Mouse (Mus musculus) ES-E14 (cell line): Measurements from ENCODE around the gene Dync1i2. TPM values are rescaled to one million over a fixed set of nuclear protein-coding genes. Genes with fewer than 3 reads are reported as not detected.

Experiments
- DNase-seq: peaks from one replicate; pipeline ENCODE4 v3.0.0-alpha.2; 2013; ENCODE audit warnings: low read depth, low spot score
- H3K27ac ChIP-seq: 2 replicates; pipeline ENCODE4 v1.5.1; 2012; ENCODE audit warnings: low read depth, mild to moderate bottlenecking, low read length, moderate library complexity, mixed read lengths; ENCODE audit not compliant: poor library complexity, insufficient read depth, severe bottlenecking
- H3K36me3 ChIP-seq: 2 replicates; pipeline ENCODE4 v1.6.1; 2012; ENCODE audit warnings: mild to moderate bottlenecking, low read length, moderate library complexity, mixed read lengths; ENCODE audit not compliant: control insufficient read depth, poor library complexity, insufficient read depth, severe bottlenecking
- H3K4me1 ChIP-seq, 2 experiments: fragments of 150-350 bp in 1 of 2; sonication (generic) in 1 of 2; 2 replicates each; pipeline ENCODE4 v1.6.1; 2012; ENCODE audit warnings: low read length in 2 of 2, mild to moderate bottlenecking in 1 of 2, mixed read lengths in 1 of 2; ENCODE audit not compliant: control insufficient read depth in 2 of 2, insufficient read depth in 2 of 2, poor library complexity in 1 of 2
- H3K4me3 ChIP-seq, 2 experiments: fragments of 150-350 bp in 1 of 2; sonication (generic) in 1 of 2; 2 replicates each; pipeline ENCODE4 v1.5.1; 2012; ENCODE audit warnings: low read length in 2 of 2, low read depth in 1 of 2, mild to moderate bottlenecking in 1 of 2, mixed read lengths in 1 of 2; ENCODE audit not compliant: insufficient read depth in 1 of 2, poor library complexity in 1 of 2, severe bottlenecking in 1 of 2
- H3K9ac ChIP-seq: 2 replicates; pipeline ENCODE4 v1.6.1; 2012; ENCODE audit warnings: low read depth, mild to moderate bottlenecking, low read length, mixed read lengths; ENCODE audit not compliant: poor library complexity, insufficient read depth, severe bottlenecking
- H3K9me3 ChIP-seq: fragments of 150-350 bp; sonication (generic); 2 replicates; pipeline ENCODE4 v1.6.1; 2012; ENCODE audit warnings: low read depth, mild to moderate bottlenecking, low read length; ENCODE audit not compliant: control insufficient read depth, insufficient read depth
- CHD2 ChIP-seq: IDR thresholded peaks from 2 replicates; pipeline ENCODE4 v1.6.1; 2014; ENCODE audit warnings: mild to moderate bottlenecking, low read depth, low read length, inconsistent platforms
- HCFC1 ChIP-seq: IDR thresholded peaks from 2 replicates; pipeline ENCODE4 v1.6.1; 2012; ENCODE audit warnings: low read length, inconsistent platforms, borderline replicate concordance; ENCODE audit not compliant: insufficient read depth
- MAFK ChIP-seq: IDR thresholded peaks from 2 replicates; pipeline ENCODE4 v1.6.1; 2014; ENCODE audit warnings: mild to moderate bottlenecking, low read depth, low read length, inconsistent platforms; ENCODE audit not compliant: insufficient read depth
- ZC3H11A ChIP-seq: IDR thresholded peaks from 2 replicates; pipeline ENCODE4 v1.6.1; 2012; ENCODE audit warnings: low read depth, mild to moderate bottlenecking, inconsistent platforms, low read length, borderline replicate concordance
- ZNF384 ChIP-seq: IDR thresholded peaks from 2 replicates; pipeline ENCODE4 v1.6.1; 2012; ENCODE audit warnings: low read depth, low read length, inconsistent platforms
- in situ Hi-C, 2 experiments: fragments of 600-800 bp; cut with MboI; formaldehyde crosslinking; loops; one replicate each; pipeline ENCODE4 v1.15.1; 2025; ENCODE audit warnings: low sequenced_read_pairs in 2 of 2, inconsistent platforms in 1 of 2; ENCODE audit not compliant: unreplicated experiment in 2 of 2
- total RNA-seq: library from RNA; depleted of rRNA; stranded (reverse); fragments of 300-350 nt; gene quantifications from 2 replicates; pipeline ENCODE4 v1.2.3, GENCODE M21; 2012

The Dync1i2 gene
- total RNA-seq, 1 experiment = 38.6 TPM

- H3K36me3 ChIP-seq = peaks cover 4% of the 10 kb centered on the region
- no peaks in the 10 kb centered on the region for H3K4me1 ChIP-seq
- TF ChIP-seq ZC3H11A (no peak), MAFK (no peak), CHD2 (no peak), HCFC1 (no peak), ZNF384 (no peak)
- no peaks in the 10 kb centered on the region for H3K9me3 ChIP-seq
- H3K4me3 ChIP-seq = no peak overlapping the region
- H3K9ac ChIP-seq = no peak overlapping the region
- in situ Hi-C loops = no loop called here
- DNase-seq = no peak
- H3K27ac ChIP-seq = no peak overlapping the region
Observed at GRCm38 (mm10) chr2:71231951-71232350, 20.4 kb downstream of the Dync1i2 start.

- in situ Hi-C loops = no loop called here
- no peaks in the 10 kb centered on the region for H3K9me3 ChIP-seq
- no peaks in the 10 kb centered on the region for H3K4me1 ChIP-seq
- H3K36me3 ChIP-seq = peaks cover 4% of the 10 kb centered on the region
- no peak for DNase-seq
- H3K4me3 ChIP-seq = no peak overlapping the region
- TF ChIP-seq ZC3H11A = no peak
- TF ChIP-seq CHD2 = no peak
- no peak for TF ChIP-seq ZNF384
- no peak for TF ChIP-seq HCFC1
- TF ChIP-seq MAFK = no peak
- H3K9ac ChIP-seq = no peak overlapping the region
- H3K27ac ChIP-seq = no peak overlapping the region
Observed at GRCm38 (mm10) chr2:71232976-71233375, 21.5 kb downstream of the Dync1i2 start.

GRCm38 (mm10) chr2:71235420-71235819 lies 23.9 kb downstream of the Dync1i2 start:
- H3K27ac ChIP-seq = no peak overlapping the region
- DNase-seq = no peak
- H3K4me1 ChIP-seq = no peaks in the 10 kb centered on the region
- H3K4me3 ChIP-seq = no peak overlapping the region
- TF ChIP-seq HCFC1 (no peak), ZNF384 (no peak), ZC3H11A (no peak), MAFK (no peak), CHD2 (no peak)
- in situ Hi-C loops = no loop called here
- H3K9me3 ChIP-seq = no peaks in the 10 kb centered on the region
- H3K36me3 ChIP-seq = peaks cover 3% of the 10 kb centered on the region; the same call in 1 of the 2 replicates
- no peak overlapping the region for H3K9ac ChIP-seq

- peaks cover 3% of the 10 kb centered on the region; the same call in 1 of the 2 replicates for H3K36me3 ChIP-seq
- TF ChIP-seq ZC3H11A (no peak), CHD2 (no peak), ZNF384 (no peak), MAFK (no peak)
- H3K4me1 ChIP-seq = no peaks in the 10 kb centered on the region
- no peak overlapping the region for H3K9ac ChIP-seq
- H3K4me3 ChIP-seq = no peak overlapping the region
- DNase-seq = no peak
- H3K9me3 ChIP-seq = no peaks in the 10 kb centered on the region
- in situ Hi-C loops = no loop called here
- no peak overlapping the region for H3K27ac ChIP-seq
Observed at GRCm38 (mm10) chr2:71236009-71236408, 24.5 kb downstream of the Dync1i2 start.

- H3K4me1 ChIP-seq = no peaks in the 10 kb centered on the region
- no peaks in the 10 kb centered on the region for H3K9me3 ChIP-seq
- no peaks in the 10 kb centered on the region for H3K36me3 ChIP-seq
- no peak for DNase-seq
- in situ Hi-C loops = no loop called here
- H3K27ac ChIP-seq = no peak overlapping the region
- H3K4me3 ChIP-seq = no peak overlapping the region
- H3K9ac ChIP-seq = no peak overlapping the region
- TF ChIP-seq CHD2 (no peak), ZC3H11A (no peak), HCFC1 (no peak), MAFK (no peak), ZNF384 (no peak)
Observed at GRCm38 (mm10) chr2:71241505-71241904, 30.0 kb downstream of the Dync1i2 start.
